Mouse (Mus musculus) liver, postnatal 0 days (tissue): ENCODE results near the gene Adh7.

Experiments
- CTCF ChIP-seq: sonication (generic); IDR thresholded peaks from 2 replicates; pipeline ENCODE4 v1.5.1; 2016; ENCODE audit warnings: antibody characterized with exemption, low read depth
- EP300 ChIP-seq: IDR thresholded peaks from 2 replicates; pipeline ENCODE4 v1.6.1; 2016; ENCODE audit warnings: antibody characterized with exemption, low read depth, mild to moderate bottlenecking

GRCm38 (mm10) chr3:138238046-138238445 lies 20.5 kb downstream of the Adh7 start:
- TF ChIP-seq CTCF (no peak), EP300 (peak; percentile 62)
